Mouse (Mus musculus): ENCODE measurements around the gene Pou2f1.

DNA sequence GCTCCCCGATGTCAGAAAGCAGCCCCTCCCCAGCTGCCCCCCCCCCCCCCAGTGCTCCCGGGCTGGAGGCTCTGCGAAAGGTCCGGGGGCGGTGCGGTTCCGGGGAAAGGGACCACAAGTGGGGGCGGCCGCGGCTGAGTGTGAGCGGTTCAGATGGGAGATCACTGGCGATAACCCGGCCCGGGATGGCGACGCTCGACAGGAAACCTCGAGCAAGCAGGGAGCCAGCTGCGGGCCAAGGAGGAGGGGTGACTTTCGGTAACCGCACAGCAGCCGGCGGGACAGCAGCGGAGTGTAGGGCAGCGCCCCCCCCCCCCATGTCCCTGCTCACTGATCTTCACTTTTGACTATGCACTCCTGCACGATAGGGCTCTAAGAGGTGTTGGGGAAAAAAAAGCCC is 157.5 kb downstream of the Pou2f1 start:
- TF ChIP-seq CTCF (IDR thresholded peaks at IDR 0.05; ENCODE audit: borderline replicate concordance, insufficient read depth, low read depth, low read length), result no peak
- no peak for TF ChIP-seq POLR2A (IDR thresholded peaks at IDR 0.05; ENCODE audit: borderline replicate concordance, insufficient read depth, low read length)

Data from cerebellum, adult 2 months (tissue).